In genomic region chr11:34275941-34276340, GRCm38 (mm10) we compare ENCODE assay signal across 9 mouse cellular contexts. TPM values are rescaled to one million over a fixed set of nuclear protein-coding genes. Genes with fewer than 3 reads are reported as not detected.
DNase-seq lines count a peak whose midpoint lies in the region; TF ChIP-seq lines count a peak whose summit lies in the region.
"Had no signal": no experiment of that assay in that cellular context is flagged by ENCODE, and none has a peak within 500 bp of the region (broad histone marks: within the 10 kb centered on the region; RNA-seq: fewer than 3 reads in every experiment).

No protein-coding gene starts in this region.

- peaks cover 16% of the 10 kb centered on the region for H3K4me1 ChIP-seq in E14TG2a.4 (replicated peaks; ENCODE audit: low read depth, low read length)
- no peaks in the 10 kb centered on the region for H3K4me1 ChIP-seq in heart, embryonic 10.5 days
- H3K4me1 ChIP-seq: lung, embryonic 15.5 days had no signal

- TF ChIP-seq CTCF in left cerebral cortex, adult 2 months (IDR thresholded peaks at IDR 0.05) = peak; percentile 52
- TF ChIP-seq CTCF in E14TG2a.4 (conservative IDR thresholded peaks at IDR 0.05; ENCODE audit: low read length) = peak; percentile 61

- peaks cover 5% of the 10 kb centered on the region for H3K27me3 ChIP-seq in E14TG2a.4 (ENCODE audit: insufficient read depth, low read length)
- H3K27me3 ChIP-seq in heart, embryonic 10.5 days (ENCODE audit: insufficient read depth, poor library complexity, severe bottlenecking) = no peaks in the 10 kb centered on the region
- H3K27me3 ChIP-seq: lung, embryonic 15.5 days had no signal

- no peak overlapping the region for H3K27ac ChIP-seq in left cerebral cortex, adult 2 months
- no peak overlapping the region for H3K27ac ChIP-seq in heart, embryonic 10.5 days
- H3K27ac ChIP-seq: lung, embryonic 15.5 days had no signal

- WGBS in heart, embryonic 10.5 days = 49% methylated on average over 2 of the region's 2 CpGs

- intact Hi-C loops in left cerebral cortex, adult 2 months (cut with DNase I) = no loop called here
- intact Hi-C loops in left cerebral cortex, postnatal 25 days (cut with DNase I) = no loop called here
- intact Hi-C loops in left cerebral cortex, postnatal 4 days (cut with DNase I) = no loop called here

- DNase-seq in left cerebral cortex, adult 2 months (ENCODE audit: extremely low spot score in 1 of 2, low spot score in 2 of 2) = peak in 1 of 2 experiments; percentile 27
- DNase-seq in left cerebral cortex, postnatal 25 days (ENCODE audit: low spot score in 2 of 2) = no peak
- DNase-seq in MN1 (ENCODE audit: low spot score) = peak; percentile 18
- DNase-seq in left cerebral cortex, postnatal 4 days = peak; percentile 41
- no peak for DNase-seq in heart, embryonic 10.5 days (ENCODE audit: low spot score)
- DNase-seq in gastrocnemius, adult 18-20 months (ENCODE audit: low spot score) = no peak
- DNase-seq: cerebellum, adult 2 months had no signal

- no peak overlapping the region for H3K4me3 ChIP-seq in left cerebral cortex, adult 2 months
- H3K4me3 ChIP-seq in E14TG2a.4 (replicated peaks; ENCODE audit: low read length) = peak overlapping the region; percentile 13; the same call in 1 of the 2 replicates
- no peak overlapping the region for H3K4me3 ChIP-seq in heart, embryonic 10.5 days
- H3K4me3 ChIP-seq: lung, embryonic 15.5 days had no signal

- H3K9me3 ChIP-seq in E14TG2a.4 (ENCODE audit: low read length) = no peaks in the 10 kb centered on the region
- H3K9me3 ChIP-seq in heart, embryonic 10.5 days = no peaks in the 10 kb centered on the region
- H3K9me3 ChIP-seq: lung, embryonic 15.5 days had no signal

- no peaks in the 10 kb centered on the region for H3K36me3 ChIP-seq in E14TG2a.4 (ENCODE audit: insufficient read depth, low read length)
- H3K36me3 ChIP-seq in heart, embryonic 10.5 days = no peaks in the 10 kb centered on the region
- H3K36me3 ChIP-seq: lung, embryonic 15.5 days had no signal

RNA-seq across cellular contexts. Expression of gene Fam196b, which starts 38.7 kb away (rescaled TPM):
- total RNA-seq in left cerebral cortex, adult 2 months (2021) = 1 to 10 TPM; 1.2 to 1.7 TPM
- total RNA-seq in left cerebral cortex, postnatal 25 days (2021) = 1 to 10 TPM; 1.7 to 1.9 TPM
- 1 to 10 TPM; 2.3 to 2.7 TPM for total RNA-seq in left cerebral cortex, postnatal 4 days (2021)
- polyA plus RNA-seq in heart, embryonic 10.5 days (2016; fragmentation: Nextera tagmentation; extraction: Ambion mirVana) = 0.84 and 0.90 TPM in 2 replicates
- 1 to 10 TPM; 1.3 to 1.4 TPM for total RNA-seq in gastrocnemius, adult 18-20 months (2021)

Comparison
In these comparisons a context has a peak if more than half of its experiments do, and no peak if none do; other contexts are left out.
1. DNase-seq: peak in MN1 (single experiment) and left cerebral cortex, postnatal 4 days (single experiment); none in left cerebral cortex, postnatal 25 days (0 of 2), heart, embryonic 10.5 days (single experiment) and gastrocnemius, adult 18-20 months (single experiment).